Comparison of ENCODE assay signal across 9 mouse cellular contexts in genomic region chr11:73084804-73085231, GRCm38 (mm10). TPM values are rescaled to one million over a fixed set of nuclear protein-coding genes. Genes with fewer than 3 reads are reported as not detected.
DNase-seq lines count a peak whose midpoint lies in the region; ATAC-seq and TF ChIP-seq lines count a peak whose summit lies in the region.
"Had no signal": no experiment of that assay in that cellular context is flagged by ENCODE, and none has a peak within 500 bp of the region (broad histone marks: within the 10 kb centered on the region; RNA-seq: fewer than 3 reads in every experiment).

No protein-coding gene starts in this region.

- no peak for ATAC-seq in forebrain, embryonic 12.5 days (ENCODE audit: low FRiP score)
- peak; percentile 50 for ATAC-seq in lung, postnatal 0 days

- peaks cover 9% of the 10 kb centered on the region; the same call in 1 of the 2 replicates for H3K4me1 ChIP-seq in forebrain, embryonic 12.5 days
- peaks cover 12% of the 10 kb centered on the region for H3K4me1 ChIP-seq in forebrain, embryonic 10.5 days
- H3K4me1 ChIP-seq in lung, postnatal 0 days (ENCODE audit: insufficient read depth, low read depth, low read length) = no peaks in the 10 kb centered on the region

- H3K27ac ChIP-seq in forebrain, embryonic 12.5 days = peak overlapping the region; percentile 68; the same call in 1 of the 2 replicates
- H3K27ac ChIP-seq in forebrain, embryonic 10.5 days = no peak overlapping the region
- no peak overlapping the region for H3K27ac ChIP-seq in lung, postnatal 0 days (ENCODE audit: low read length)

- TF ChIP-seq CTCF in lung, postnatal 0 days (IDR thresholded peaks at IDR 0.05) = no peak

- WGBS in forebrain, embryonic 12.5 days = 77% methylated on average over 10 of the region's 10 CpGs
- WGBS in forebrain, embryonic 10.5 days = 92% methylated on average over 10 of the region's 10 CpGs
- WGBS in lung, postnatal 0 days = 56% methylated on average over 10 of the region's 10 CpGs

- H3K36me3 ChIP-seq in forebrain, embryonic 12.5 days (replicated peaks) = peaks cover 49% of the 10 kb centered on the region
- H3K36me3 ChIP-seq in forebrain, embryonic 10.5 days (replicated peaks) = peaks cover 57% of the 10 kb centered on the region
- 0 out of 2 replicates have a peak, but pooled peaks cover 8% of the 10 kb centered on the region for H3K36me3 ChIP-seq in lung, postnatal 0 days (ENCODE audit: insufficient read depth, low read length)

- no peaks in the 10 kb centered on the region for H3K27me3 ChIP-seq in forebrain, embryonic 12.5 days
- H3K27me3 ChIP-seq in forebrain, embryonic 10.5 days (ENCODE audit: poor library complexity, severe bottlenecking) = no peaks in the 10 kb centered on the region
- H3K27me3 ChIP-seq in lung, postnatal 0 days (replicated peaks; ENCODE audit: insufficient read depth, low read length) = no peaks in the 10 kb centered on the region
- H3K27me3 ChIP-seq: CH12.LX had no signal

- no peak overlapping the region for H3K4me2 ChIP-seq in forebrain, embryonic 12.5 days
- no peak overlapping the region for H3K4me2 ChIP-seq in lung, postnatal 0 days (replicated peaks; ENCODE audit: low read depth, low read length)

- no peak for TF ChIP-seq EP300 in lung, postnatal 0 days (IDR thresholded peaks at IDR 0.05)

- no peak overlapping the region for H3K4me3 ChIP-seq in forebrain, embryonic 12.5 days (replicated peaks)
- H3K4me3 ChIP-seq in forebrain, embryonic 10.5 days = no peak overlapping the region
- H3K4me3 ChIP-seq in lung, postnatal 0 days (ENCODE audit: low read depth, low read length) = no peak overlapping the region

- H3K9me3 ChIP-seq in forebrain, embryonic 12.5 days = no peaks in the 10 kb centered on the region
- no peaks in the 10 kb centered on the region for H3K9me3 ChIP-seq in forebrain, embryonic 10.5 days
- H3K9me3 ChIP-seq in lung, postnatal 0 days (ENCODE audit: low read length) = no peaks in the 10 kb centered on the region

- H3K9ac ChIP-seq in forebrain, embryonic 12.5 days = no peak overlapping the region
- H3K9ac ChIP-seq in lung, postnatal 0 days (replicated peaks; ENCODE audit: low read depth) = no peak overlapping the region

- no peak for DNase-seq in forebrain, embryonic 10.5 days (ENCODE audit: extremely low spot score, low spot score)
- peak; percentile 51 to 56 for DNase-seq in right cerebral cortex, postnatal 10 days (ENCODE audit: low spot score in 2 of 2)
- DNase-seq in right cerebral cortex, postnatal 14 days = no peak
- peak; percentile 90 for DNase-seq in kidney, postnatal 14 days
- DNase-seq in lung, postnatal 0 days (ENCODE audit: low spot score) = peak; percentile 23
- no peak for DNase-seq in MN1 (ENCODE audit: low spot score)
- DNase-seq in left cerebral cortex, adult 11 months (ENCODE audit: low spot score) = no peak

RNA-seq across cellular contexts. Expression of gene Itgae, which starts 5.6 kb away (rescaled TPM):
- polyA plus RNA-seq in forebrain, embryonic 12.5 days (2016; fragmentation: Nextera tagmentation; extraction: Ambion mirVana) = 0.37 and 0.38 TPM in 2 replicates
- polyA plus RNA-seq in forebrain, embryonic 10.5 days (2016; fragmentation: Nextera tagmentation; extraction: Ambion mirVana) = 0.45 and 0.54 TPM in 2 replicates
- 0.23 and 0.30 TPM in 2 replicates for polyA plus RNA-seq in lung, postnatal 0 days (2015; fragmentation: Nextera tagmentation; extraction: Ambion mirVana)

RNA-seq across cellular contexts. Expression of gene Ncbp3, which starts 37.2 kb away (rescaled TPM):
- polyA plus RNA-seq in forebrain, embryonic 12.5 days (2016; fragmentation: Nextera tagmentation; extraction: Ambion mirVana) = 12.4 and 13.6 TPM in 2 replicates
- 12.1 and 13.9 TPM in 2 replicates for polyA plus RNA-seq in forebrain, embryonic 10.5 days (2016; fragmentation: Nextera tagmentation; extraction: Ambion mirVana)
- polyA plus RNA-seq in lung, postnatal 0 days (2015; fragmentation: Nextera tagmentation; extraction: Ambion mirVana) = 5.3 and 6.5 TPM in 2 replicates

RNA-seq across cellular contexts. Expression of gene Haspin, which starts 53.3 kb away (rescaled TPM):
- 18.5 and 19.1 TPM in 2 replicates for polyA plus RNA-seq in forebrain, embryonic 12.5 days (2016; fragmentation: Nextera tagmentation; extraction: Ambion mirVana)
- 25.3 and 28.6 TPM in 2 replicates for polyA plus RNA-seq in forebrain, embryonic 10.5 days (2016; fragmentation: Nextera tagmentation; extraction: Ambion mirVana)
- 2.4 and 2.5 TPM in 2 replicates for polyA plus RNA-seq in lung, postnatal 0 days (2015; fragmentation: Nextera tagmentation; extraction: Ambion mirVana)

Comparison
In these comparisons a context has a peak if more than half of its experiments do, and no peak if none do; other contexts are left out.
1. DNase-seq: peak in right cerebral cortex, postnatal 10 days (2 of 2), kidney, postnatal 14 days (single experiment) and lung, postnatal 0 days (single experiment); none in forebrain, embryonic 10.5 days (single experiment), right cerebral cortex, postnatal 14 days (single experiment), MN1 (single experiment) and left cerebral cortex, adult 11 months (single experiment).